Mouse (Mus musculus) neural tube, embryonic 12.5 days (tissue): Measurements from ENCODE around the gene Sdhb. TPM values are rescaled to one million over a fixed set of nuclear protein-coding genes. Genes with fewer than 3 reads are reported as not detected.

Experiments
- ATAC-seq: fragments of 200-750 bp; cut with Nextera tagmentation; 2 replicates; pipeline ENCODE4 v1.8.0; 2017; ENCODE audit warnings: low read depth, mild to moderate bottlenecking, moderate TSS enrichment, moderate library complexity; ENCODE audit not compliant: low FRiP score
- H3K27ac ChIP-seq: fragments of 300-500 bp; sonication (generic); 2 replicates; pipeline ENCODE4 v1.5.1; 2016
- H3K27me3 ChIP-seq: fragments of 300-500 bp; sonication (generic); replicated peaks from 2 replicates; pipeline ENCODE4 v1.6.1; 2016; ENCODE audit warnings: mild to moderate bottlenecking
- H3K36me3 ChIP-seq: fragments of 300-500 bp; sonication (generic); 2 replicates; pipeline ENCODE4 v1.6.1; 2016; ENCODE audit warnings: mild to moderate bottlenecking
- H3K4me1 ChIP-seq: fragments of 300-500 bp; sonication (generic); 2 replicates; pipeline ENCODE4 v1.6.1; 2016
- H3K4me2 ChIP-seq: fragments of 300-500 bp; sonication (generic); replicated peaks from 2 replicates; pipeline ENCODE4 v1.6.1; 2016; ENCODE audit warnings: mild to moderate bottlenecking
- H3K4me3 ChIP-seq: fragments of 300-500 bp; sonication (generic); 2 replicates; pipeline ENCODE4 v1.5.1; 2016
- H3K9ac ChIP-seq: fragments of 300-500 bp; sonication (generic); 2 replicates; pipeline ENCODE4 v1.6.1; 2016; ENCODE audit warnings: mild to moderate bottlenecking
- H3K9me3 ChIP-seq: fragments of 300-500 bp; sonication (generic); 2 replicates; pipeline ENCODE4 v1.6.1; 2016; ENCODE audit warnings: mild to moderate bottlenecking
- WGBS: fragments of 180-500 bp; shearing (Covaris S2); methylation state at CpG from one replicate; pipeline ENCODE4 v1.1.7; 2016; 5-methylcytosine and 5-hydroxymethylcytosine counted together
- polyA plus RNA-seq: library from polyadenylated mRNA; unstranded; fragments of >200 nt; fragmentation: Nextera tagmentation; extraction: Ambion mirVana; gene quantifications from 2 replicates; pipeline ENCODE4 v1.2.1, GENCODE M21; 2016

Gene Sdhb
- polyA plus RNA-seq, 1 experiment from 2014 or later: 403 TPM

DNA sequence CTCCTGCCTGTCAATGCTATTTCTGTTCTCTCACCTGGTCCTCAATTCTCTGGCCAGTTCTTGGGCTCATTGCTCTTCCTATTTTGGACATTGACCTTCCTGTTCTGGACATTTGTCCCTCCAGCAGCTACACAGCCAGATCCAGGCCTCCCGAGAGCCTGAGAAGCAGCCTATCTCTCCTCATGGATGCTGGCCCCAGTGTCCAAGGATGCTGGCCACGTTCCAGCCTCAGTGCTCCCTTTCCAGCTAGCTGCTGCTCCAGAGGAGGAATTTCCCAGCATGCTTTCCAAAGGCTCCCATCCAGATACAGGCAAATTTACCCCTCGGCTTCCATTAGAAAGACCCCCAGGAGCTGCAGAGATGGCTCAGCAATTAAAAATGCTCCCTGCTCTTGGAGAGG lies 10.4 kb upstream of the Sdhb start:
- ATAC-seq: no peak
- H3K27ac ChIP-seq: no peak overlapping the region
- H3K36me3 ChIP-seq: no peaks in the 10 kb centered on the region
- H3K9ac ChIP-seq: no peak overlapping the region
- no peaks in the 10 kb centered on the region for H3K27me3 ChIP-seq
- H3K4me1 ChIP-seq: no peaks in the 10 kb centered on the region
- H3K4me2 ChIP-seq: no peak overlapping the region
- 83% methylated on average over 3 of the region's 3 CpGs for WGBS
- H3K4me3 ChIP-seq: no peak overlapping the region
- no peaks in the 10 kb centered on the region for H3K9me3 ChIP-seq

DNA sequence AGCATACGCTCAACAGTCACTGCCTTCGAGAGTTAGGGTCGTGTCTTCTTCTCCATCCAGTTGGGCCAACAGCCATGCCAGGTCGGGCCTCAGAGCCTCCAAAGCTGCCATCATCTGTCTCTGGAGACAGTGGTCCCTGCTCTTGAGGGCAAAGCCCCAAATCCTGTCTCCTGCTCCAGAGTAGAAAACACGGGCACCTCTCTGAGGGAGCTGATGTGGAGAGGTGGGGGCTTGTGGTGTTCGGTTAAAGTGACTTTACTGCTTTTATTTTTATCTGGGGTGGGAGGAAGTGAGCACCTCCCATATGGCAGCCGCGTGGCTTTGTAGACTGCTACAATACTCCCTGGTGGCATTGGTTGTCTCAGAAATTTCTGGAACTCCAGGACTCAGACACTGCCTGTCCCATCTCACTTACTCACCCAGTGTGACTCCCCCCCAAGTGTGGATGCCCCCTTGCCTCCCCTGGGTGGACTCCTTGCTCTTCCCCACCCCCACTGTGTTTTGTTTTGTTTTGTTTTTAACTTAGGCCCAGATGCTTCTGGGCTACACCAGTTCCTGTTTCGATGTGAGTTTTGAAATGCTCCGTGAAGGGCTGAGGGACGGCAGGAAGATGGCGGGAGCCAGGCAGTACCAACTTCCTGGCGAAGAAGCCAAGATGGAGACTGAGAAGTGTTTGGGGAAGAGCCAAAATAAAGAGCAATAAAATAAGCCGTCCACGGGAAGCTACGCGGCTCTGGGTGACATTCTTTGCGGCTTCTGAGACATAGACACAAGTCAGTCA lies 9.0 kb upstream of the Sdhb start:
- H3K27me3 ChIP-seq: no peaks in the 10 kb centered on the region; the same call in 1 of the 2 replicates
- no peaks in the 10 kb centered on the region for H3K36me3 ChIP-seq
- no peak overlapping the region for H3K4me3 ChIP-seq
- peaks cover 3% of the 10 kb centered on the region; the same call in 1 of the 2 replicates for H3K4me1 ChIP-seq
- 90% methylated on average over 18 of the region's 18 CpGs for whole genome bisulfite sequencing
- no peak overlapping the region for H3K9ac ChIP-seq
- no peak for ATAC-seq
- H3K9me3 ChIP-seq: no peaks in the 10 kb centered on the region
- no peak overlapping the region for H3K4me2 ChIP-seq
- H3K27ac ChIP-seq: no peak overlapping the region

DNA sequence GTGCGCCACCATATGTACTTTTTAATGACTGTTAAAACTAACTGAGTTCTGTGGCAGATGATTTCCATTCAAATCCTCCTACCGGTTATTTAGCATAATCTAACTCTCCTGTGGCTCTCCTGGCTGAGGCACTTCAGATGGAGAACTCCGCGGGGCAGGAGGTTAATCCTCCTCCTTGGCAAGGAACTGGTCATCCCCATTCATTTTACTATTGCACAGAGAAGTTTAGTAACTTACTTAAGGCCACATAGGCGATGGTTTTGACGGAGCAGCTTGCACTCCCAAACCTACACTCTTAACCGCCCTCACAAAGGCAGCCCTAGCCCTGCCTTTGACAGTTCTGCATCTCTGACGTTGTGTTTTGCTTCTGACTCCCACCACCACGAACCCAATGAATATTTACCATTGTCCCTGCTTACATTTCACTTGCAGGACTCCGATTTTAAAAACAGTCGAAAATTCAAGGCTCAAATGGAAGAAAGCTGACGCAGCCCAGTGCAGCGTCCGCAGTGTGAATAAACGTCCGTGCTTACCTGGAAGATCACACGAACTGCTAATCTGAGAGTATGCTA lies 3.8 kb upstream of the Sdhb start:
- Histone ChIP-seq H3K4me3 (peak overlapping the region; percentile 28), H3K27ac (no peak overlapping the region), H3K9ac (peak overlapping the region; percentile 36), H3K9me3 (no peaks in the 10 kb centered on the region), H3K36me3 (no peaks in the 10 kb centered on the region), H3K27me3 (no peaks in the 10 kb centered on the region; the same call in 1 of the 2 replicates), H3K4me1 (peaks cover 18% of the 10 kb centered on the region), H3K4me2 (peak overlapping the region; percentile 68)
- ATAC-seq: no peak
- 11% methylated on average over 17 of the region's 17 CpGs for WGBS

DNA sequence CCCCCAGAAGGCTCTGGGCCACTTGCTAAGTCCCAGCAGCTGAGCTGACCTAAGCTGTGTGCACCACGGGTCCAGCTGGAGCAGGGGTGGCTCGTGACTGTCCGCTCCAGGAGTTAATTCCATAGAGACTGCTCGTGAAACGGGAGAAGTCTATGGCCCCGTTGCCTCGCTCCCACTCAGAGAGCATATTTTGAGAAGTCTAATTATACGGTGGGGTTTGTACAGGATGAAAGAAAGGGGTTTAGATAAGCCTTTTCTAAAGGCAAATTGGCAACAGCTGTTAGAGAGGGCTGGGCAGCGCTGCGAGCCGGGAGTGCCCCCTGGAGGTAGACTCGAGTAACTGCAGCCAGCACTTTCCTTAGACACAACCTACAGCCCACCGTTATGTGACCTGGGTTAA lies 3.3 kb upstream of the Sdhb start:
- H3K36me3 ChIP-seq: no peaks in the 10 kb centered on the region
- H3K4me2 ChIP-seq: peak overlapping the region; percentile 68
- H3K9ac ChIP-seq: peak overlapping the region; percentile 36
- H3K27ac ChIP-seq: no peak overlapping the region
- H3K9me3 ChIP-seq: no peaks in the 10 kb centered on the region
- peaks cover 23% of the 10 kb centered on the region for H3K4me1 ChIP-seq
- no peaks in the 10 kb centered on the region; the same call in 1 of the 2 replicates for H3K27me3 ChIP-seq
- 1% methylated on average over 13 of the region's 13 CpGs for WGBS
- no peak for ATAC-seq
- H3K4me3 ChIP-seq: peak overlapping the region; percentile 28

DNA sequence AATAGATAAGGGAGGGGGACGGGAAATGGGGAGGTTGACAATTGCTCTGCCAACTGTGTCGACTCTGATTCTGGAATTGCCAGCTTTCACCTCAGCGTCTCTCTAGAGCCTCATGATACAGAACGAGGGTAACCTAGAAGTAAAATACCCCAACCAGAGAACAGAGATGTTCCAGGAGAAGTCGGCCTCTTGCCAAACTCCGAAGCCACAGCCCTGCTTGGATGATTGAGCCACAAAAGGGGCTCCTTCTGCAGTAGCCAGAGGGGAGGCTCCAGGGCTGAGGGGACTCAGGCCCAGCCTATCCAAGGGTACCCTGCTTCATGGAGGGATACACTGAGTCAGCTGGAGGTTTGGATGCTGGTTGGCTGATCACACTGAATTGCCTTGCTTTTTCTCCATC lies 2.7 kb upstream of the Sdhb start:
- no peak overlapping the region for H3K4me2 ChIP-seq
- H3K27me3 ChIP-seq: no peaks in the 10 kb centered on the region; the same call in 1 of the 2 replicates
- H3K4me1 ChIP-seq: peaks cover 29% of the 10 kb centered on the region
- ATAC-seq: no peak
- H3K27ac ChIP-seq: no peak overlapping the region
- H3K9ac ChIP-seq: no peak overlapping the region
- no peak overlapping the region for H3K4me3 ChIP-seq
- no peaks in the 10 kb centered on the region for H3K9me3 ChIP-seq
- H3K36me3 ChIP-seq: no peaks in the 10 kb centered on the region
- WGBS: 60% methylated on average over 6 of the region's 6 CpGs

DNA sequence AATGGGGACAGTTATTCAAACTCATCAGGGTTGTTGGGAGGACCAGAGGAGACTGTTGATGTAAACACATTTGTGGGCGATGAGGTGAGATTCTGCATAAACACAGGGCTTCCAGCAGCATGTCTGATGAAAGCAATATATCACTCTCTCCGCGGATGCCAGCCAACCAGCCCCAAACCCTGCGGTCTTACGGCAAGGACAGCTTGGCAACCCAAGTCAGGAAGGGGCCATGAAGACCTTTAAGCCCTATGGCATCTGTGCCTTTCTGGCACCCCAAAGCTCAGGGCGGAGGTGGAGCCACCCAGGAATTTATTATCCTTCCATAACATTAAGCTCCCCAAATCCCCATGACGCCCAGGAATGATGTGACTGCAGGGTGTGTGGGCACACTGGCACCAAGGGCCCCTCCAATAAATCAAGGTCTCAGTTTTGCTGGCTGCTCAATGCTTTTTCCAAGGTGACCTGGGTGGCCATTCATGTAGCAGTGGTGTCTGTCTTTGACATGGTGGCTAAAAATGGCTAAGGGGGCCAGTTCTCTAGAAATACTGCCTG lies 1.8 kb upstream of the Sdhb start:
- no peak overlapping the region for H3K9ac ChIP-seq
- no peak for ATAC-seq
- no peak overlapping the region; the same call in 1 of the 2 replicates for H3K4me3 ChIP-seq
- H3K4me1 ChIP-seq: peaks cover 30% of the 10 kb centered on the region
- WGBS: 85% methylated on average over 7 of the region's 7 CpGs
- no peak overlapping the region for H3K4me2 ChIP-seq
- no peak overlapping the region for H3K27ac ChIP-seq
- no peaks in the 10 kb centered on the region; the same call in 1 of the 2 replicates for H3K27me3 ChIP-seq
- H3K36me3 ChIP-seq: no peaks in the 10 kb centered on the region
- H3K9me3 ChIP-seq: no peaks in the 10 kb centered on the region

DNA sequence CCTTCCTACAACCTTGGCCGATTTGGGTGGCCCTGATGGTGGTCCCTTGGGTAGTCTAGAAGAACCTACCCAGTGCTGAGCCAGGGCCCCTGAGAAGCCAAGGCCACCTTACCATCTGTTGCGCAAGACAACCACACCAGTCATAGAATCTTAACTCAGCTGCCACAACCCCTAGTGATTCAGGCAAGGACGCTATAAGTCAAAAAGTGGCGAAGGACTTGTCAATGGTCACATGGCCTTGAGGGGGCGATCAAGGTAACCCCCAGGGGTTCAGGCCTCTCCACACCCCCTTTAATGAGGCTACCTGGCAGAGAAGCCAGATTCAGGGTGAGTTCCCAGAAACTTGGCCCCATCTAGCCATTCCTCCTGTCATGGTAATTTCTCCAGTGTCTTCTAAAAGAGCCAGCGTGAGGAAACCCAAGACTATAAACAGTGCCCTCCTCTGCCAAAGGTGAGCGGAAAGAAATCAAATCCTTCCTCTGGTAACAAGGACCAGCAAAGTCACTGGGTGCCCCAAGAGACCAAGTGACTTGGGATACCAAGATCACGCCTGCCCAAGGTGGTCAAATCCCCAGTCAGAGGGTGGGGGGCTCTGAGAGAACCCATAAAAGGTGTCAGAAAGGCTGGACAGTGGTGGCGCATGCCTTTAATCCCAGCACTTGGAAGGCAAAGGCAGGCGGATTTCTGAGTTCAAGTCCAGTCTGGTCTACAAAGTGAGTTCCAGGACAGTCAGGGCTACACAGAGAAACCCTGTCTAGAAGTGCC lies 1.1 kb upstream of the Sdhb start:
- peaks cover 30% of the 10 kb centered on the region for H3K4me1 ChIP-seq
- H3K27me3 ChIP-seq: no peaks in the 10 kb centered on the region; the same call in 1 of the 2 replicates
- H3K4me2 ChIP-seq: no peak overlapping the region
- H3K36me3 ChIP-seq: no peaks in the 10 kb centered on the region
- ATAC-seq: no peak
- H3K27ac ChIP-seq: no peak overlapping the region
- 75% methylated on average over 10 of the region's 10 CpGs for WGBS
- no peak overlapping the region for H3K4me3 ChIP-seq
- no peaks in the 10 kb centered on the region for H3K9me3 ChIP-seq
- no peak overlapping the region for H3K9ac ChIP-seq

DNA sequence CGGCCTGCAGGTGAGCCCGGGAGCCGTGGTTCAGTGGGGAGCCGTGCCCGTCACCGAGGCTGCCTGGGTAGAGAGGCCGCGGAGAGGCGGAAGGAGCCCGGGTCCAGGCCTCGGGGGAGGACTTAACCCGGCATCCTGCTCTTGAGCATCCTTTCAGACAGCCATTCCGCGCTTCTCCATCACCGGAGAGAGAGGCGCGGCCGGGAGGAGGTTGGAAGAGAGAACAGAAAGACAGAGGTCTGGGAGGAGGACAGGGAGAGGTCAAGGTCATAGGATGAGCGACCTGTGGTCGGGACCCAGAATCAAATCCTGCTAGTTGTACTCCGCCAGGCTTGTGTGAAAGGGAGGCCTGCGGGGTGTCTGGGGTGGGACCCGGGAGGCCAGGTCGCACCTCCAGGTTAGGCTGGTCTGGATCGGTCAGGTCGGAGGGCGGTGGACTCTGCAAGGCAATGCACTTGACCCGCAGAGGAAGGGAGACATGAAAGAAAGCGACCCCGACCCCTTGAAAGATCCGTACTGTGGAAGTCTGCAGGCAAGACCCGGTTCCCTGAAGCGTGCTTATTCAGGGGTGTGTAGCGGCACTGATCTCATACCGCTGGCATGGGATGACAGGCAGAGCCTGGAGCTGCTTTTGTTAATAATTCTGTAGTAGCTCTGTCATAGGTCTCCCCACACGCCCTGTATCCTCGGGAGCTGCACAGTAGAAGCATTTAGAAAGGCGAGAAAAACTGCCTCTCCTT lies 634 bp downstream of the Sdhb start:
- H3K27me3 ChIP-seq: no peaks in the 10 kb centered on the region; the same call in 1 of the 2 replicates
- peak; percentile 34 for ATAC-seq
- H3K4me1 ChIP-seq: peaks cover 30% of the 10 kb centered on the region
- H3K9me3 ChIP-seq: no peaks in the 10 kb centered on the region
- H3K4me3 ChIP-seq: peak overlapping the region; percentile 94
- H3K9ac ChIP-seq: peak overlapping the region; percentile 94
- peaks cover 9% of the 10 kb centered on the region for H3K36me3 ChIP-seq
- 2% methylated on average over 38 of the region's 38 CpGs for WGBS
- H3K27ac ChIP-seq: peak overlapping the region; percentile 76; the same call in 1 of the 2 replicates
- peak overlapping the region; percentile 95 for H3K4me2 ChIP-seq

DNA sequence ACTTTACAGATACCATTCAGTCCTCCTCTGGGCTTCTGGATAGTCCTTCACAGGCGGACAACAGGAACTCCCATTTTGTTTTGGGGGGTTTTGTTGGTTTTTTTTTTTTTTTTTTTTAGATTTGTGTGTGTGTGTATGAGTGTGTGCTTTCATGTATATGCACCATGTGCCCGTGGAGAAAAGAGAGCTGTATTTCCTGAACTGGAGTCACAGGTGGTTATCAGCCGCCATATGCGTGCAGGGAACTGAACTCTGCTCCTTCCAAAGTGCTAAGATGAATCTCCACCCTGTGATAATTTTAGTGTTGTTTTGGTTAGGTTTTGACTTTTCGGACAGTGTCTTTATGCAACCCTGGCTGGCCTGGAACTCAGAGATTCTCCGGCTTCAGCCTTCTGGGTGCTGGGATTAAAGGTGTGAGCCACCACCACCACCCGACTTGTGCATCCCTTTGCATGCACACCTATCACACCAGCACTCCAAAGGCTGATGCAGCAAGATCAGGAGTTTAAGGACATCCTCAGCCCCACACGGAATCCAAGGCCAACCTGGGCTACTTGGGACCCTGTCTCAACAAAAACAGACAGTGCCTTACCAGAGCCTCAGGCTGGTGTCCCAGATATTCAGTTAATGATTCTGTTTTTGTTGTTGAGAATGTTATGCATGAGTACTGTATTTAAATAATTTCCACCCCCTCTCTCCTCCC lies 1.4 kb downstream of the Sdhb start:
- H3K9ac ChIP-seq: peak overlapping the region; percentile 94
- WGBS: 76% methylated on average over 8 of the region's 8 CpGs
- no peak overlapping the region for H3K27ac ChIP-seq

DNA sequence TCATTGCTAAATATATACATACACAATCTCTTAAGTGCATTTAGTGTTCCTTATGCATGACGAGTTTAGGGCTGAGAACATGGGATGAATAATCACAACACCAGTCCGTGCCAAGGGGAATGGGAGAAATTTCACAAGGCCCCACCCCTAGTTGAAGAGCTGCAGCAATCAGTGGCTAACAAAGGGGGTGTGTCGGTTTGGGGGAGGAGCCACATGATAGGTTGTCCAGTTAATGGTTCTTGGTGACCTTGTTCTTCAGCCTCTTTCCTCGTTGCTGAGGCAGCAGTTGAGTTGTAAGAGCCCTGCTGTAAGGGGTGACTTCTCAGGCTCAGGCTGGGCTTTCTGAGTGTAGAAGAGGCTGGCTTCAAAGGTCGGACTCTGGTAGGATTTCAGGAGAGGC lies 1.9 kb downstream of the Sdhb start:
- WGBS: 42% methylated on average over 5 of the region's 5 CpGs
- H3K4me3 ChIP-seq: no peak overlapping the region

More for the DNA sequence above, 1.4 kb downstream of the Sdhb start:
- Histone ChIP-seq H3K4me3 (peak overlapping the region; percentile 94), H3K36me3 (peaks cover 15% of the 10 kb centered on the region), H3K4me1 (peaks cover 24% of the 10 kb centered on the region), H3K9me3 (no peaks in the 10 kb centered on the region), H3K4me2 (peak overlapping the region; percentile 95), H3K27me3 (no peaks in the 10 kb centered on the region)
- ATAC-seq: no peak

DNA sequence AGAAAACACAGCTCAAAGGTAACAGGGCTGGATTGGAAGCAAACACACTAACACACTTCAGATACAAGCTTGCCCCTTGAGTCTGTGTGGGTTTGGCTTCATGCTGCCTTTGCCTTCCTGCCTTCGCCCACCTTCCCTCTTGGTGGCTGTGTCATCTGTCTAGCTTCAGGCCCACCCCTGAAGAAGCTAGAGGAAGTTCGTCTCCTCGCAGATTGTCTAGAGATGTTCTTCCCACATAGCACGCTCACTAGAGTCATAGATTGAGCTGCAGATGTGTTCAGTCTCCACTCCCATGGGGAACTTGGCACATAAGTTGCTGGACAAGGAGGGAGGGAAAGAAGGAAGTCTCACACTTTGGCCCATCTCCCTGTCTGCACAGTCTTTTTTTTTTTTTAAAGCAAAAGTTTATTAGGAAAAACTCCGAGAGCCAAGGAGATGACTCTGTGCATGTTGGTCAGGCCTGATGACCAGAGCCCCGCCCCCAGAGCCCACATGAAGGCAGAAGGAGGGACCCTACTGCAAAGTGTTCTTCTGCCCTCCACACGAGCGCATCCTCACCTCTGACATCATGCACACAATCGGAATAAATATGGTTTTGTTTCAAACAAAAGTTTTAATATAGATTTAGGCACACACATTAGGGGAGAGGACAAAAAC lies 3.1 kb downstream of the Sdhb start:
- Histone ChIP-seq H3K36me3 (peaks cover 30% of the 10 kb centered on the region), H3K9ac (no peak overlapping the region), H3K9me3 (no peaks in the 10 kb centered on the region), H3K4me3 (no peak overlapping the region), H3K27me3 (no peaks in the 10 kb centered on the region), H3K4me2 (no peak overlapping the region), H3K27ac (no peak overlapping the region), H3K4me1 (peaks cover 20% of the 10 kb centered on the region)
- WGBS: 86% methylated on average over 9 of the region's 9 CpGs
- ATAC-seq: no peak

More for the DNA sequence above, 1.9 kb downstream of the Sdhb start:
- Histone ChIP-seq H3K4me1 (peaks cover 20% of the 10 kb centered on the region), H3K27me3 (no peaks in the 10 kb centered on the region), H3K9ac (no peak overlapping the region), H3K36me3 (peaks cover 21% of the 10 kb centered on the region), H3K9me3 (no peaks in the 10 kb centered on the region), H3K27ac (no peak overlapping the region), H3K4me2 (peak overlapping the region; percentile 95; the same call in 1 of the 2 replicates)
- no peak for ATAC-seq
